Mouse (Mus musculus) stomach, embryonic 14.5 days (tissue): ENCODE measurements around the gene Fastk. TPM values are rescaled to one million over a fixed set of nuclear protein-coding genes. Genes with fewer than 3 reads are reported as not detected.

Experiments
- ATAC-seq: fragments of 200-750 bp; cut with Nextera tagmentation; 2 replicates; pipeline ENCODE4 v1.8.0; 2017; ENCODE audit warnings: low read depth, moderate TSS enrichment; ENCODE audit not compliant: insufficient number of reproducible peaks, insufficient read depth, low FRiP score
- H3K27ac ChIP-seq: fragments of 300-500 bp; sonication (generic); 2 replicates; pipeline ENCODE4 v1.5.1; 2014; ENCODE audit warnings: mild to moderate bottlenecking, low read length, moderate library complexity, mixed read lengths
- H3K27me3 ChIP-seq: fragments of 300-500 bp; sonication (generic); 2 replicates; pipeline ENCODE4 v1.6.1; 2014; ENCODE audit warnings: low read length, control low read depth, mixed read lengths; ENCODE audit not compliant: control insufficient read depth, insufficient read depth
- H3K36me3 ChIP-seq: fragments of 300-500 bp; sonication (generic); 2 replicates; pipeline ENCODE4 v1.6.1; 2014; ENCODE audit warnings: mild to moderate bottlenecking, control low read depth, low read length, moderate library complexity, mixed read lengths; ENCODE audit not compliant: control insufficient read depth, insufficient read depth
- H3K4me1 ChIP-seq: fragments of 300-500 bp; sonication (generic); 2 replicates; pipeline ENCODE4 v1.6.1; 2014; ENCODE audit warnings: low read length, control low read depth, mixed read lengths; ENCODE audit not compliant: control insufficient read depth, insufficient read depth
- H3K4me2 ChIP-seq: fragments of 300-500 bp; sonication (generic); replicated peaks from 2 replicates; pipeline ENCODE4 v1.6.1; 2014; ENCODE audit warnings: low read depth, low read length, control low read depth
- H3K4me3 ChIP-seq: fragments of 300-500 bp; sonication (generic); 2 replicates; pipeline ENCODE4 v1.5.1; 2014; ENCODE audit warnings: low read depth, low read length, control low read depth
- H3K9ac ChIP-seq: fragments of 300-500 bp; sonication (generic); replicated peaks from 2 replicates; pipeline ENCODE4 v1.6.1; 2014; ENCODE audit warnings: low read depth, mild to moderate bottlenecking, control low read depth, low read length, moderate library complexity, mixed read lengths
- H3K9me3 ChIP-seq: fragments of 300-500 bp; sonication (generic); 2 replicates; pipeline ENCODE4 v1.6.1; 2016; ENCODE audit warnings: low read depth, low read length, control low read depth; ENCODE audit not compliant: control insufficient read depth
- WGBS: fragments of 180-500 bp; shearing (Covaris S2); extraction: QIAGEN DNeasy Blood & Tissue Kit; methylation state at CpG from one replicate; pipeline ENCODE4 v1.1.7; 2014; 5-methylcytosine and 5-hydroxymethylcytosine counted together
- polyA plus RNA-seq: library from polyadenylated mRNA; unstranded; fragments of >200 nt; fragmentation: Nextera tagmentation; extraction: Ambion mirVana; gene quantifications from 2 replicates; pipeline ENCODE4 v1.2.1, GENCODE M21; 2014

Gene Fastk
- polyA plus RNA-seq, 1 experiment from 2014 or later = 102 TPM

DNA sequence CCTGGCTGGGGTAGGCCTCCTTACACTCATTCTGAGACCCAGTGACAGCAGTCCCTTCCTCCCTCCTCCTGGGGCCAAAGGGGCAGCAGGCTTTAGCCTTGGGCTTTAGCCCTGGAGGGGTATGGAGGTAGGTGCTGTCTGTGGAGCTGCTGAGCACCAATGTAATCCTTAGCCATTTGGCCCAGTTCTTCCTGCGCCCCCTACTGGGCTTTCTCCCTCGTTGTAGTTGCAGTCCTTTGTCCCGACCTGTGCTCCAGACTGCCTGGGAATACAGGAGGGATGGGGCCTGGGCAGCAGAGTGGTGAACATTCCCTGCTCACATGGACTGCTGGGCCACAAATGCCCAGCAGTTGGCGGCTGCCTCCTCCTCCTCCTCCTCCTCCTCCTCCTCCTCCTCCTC, 36.6 kb upstream of the Fastk start:
- H3K36me3 ChIP-seq = peaks cover 66% of the 10 kb centered on the region
- H3K9me3 ChIP-seq = no peaks in the 10 kb centered on the region
- H3K4me2 ChIP-seq = no peak overlapping the region
- no peak overlapping the region for H3K27ac ChIP-seq
- H3K4me1 ChIP-seq = peaks cover 7% of the 10 kb centered on the region
- no peak overlapping the region for H3K4me3 ChIP-seq
- H3K27me3 ChIP-seq = no peaks in the 10 kb centered on the region
- ATAC-seq = peak; percentile 44; the same call in 1 of the 2 replicates
- H3K9ac ChIP-seq = no peak overlapping the region
- WGBS = 4% methylated on average over 3 of the region's 4 CpGs

DNA sequence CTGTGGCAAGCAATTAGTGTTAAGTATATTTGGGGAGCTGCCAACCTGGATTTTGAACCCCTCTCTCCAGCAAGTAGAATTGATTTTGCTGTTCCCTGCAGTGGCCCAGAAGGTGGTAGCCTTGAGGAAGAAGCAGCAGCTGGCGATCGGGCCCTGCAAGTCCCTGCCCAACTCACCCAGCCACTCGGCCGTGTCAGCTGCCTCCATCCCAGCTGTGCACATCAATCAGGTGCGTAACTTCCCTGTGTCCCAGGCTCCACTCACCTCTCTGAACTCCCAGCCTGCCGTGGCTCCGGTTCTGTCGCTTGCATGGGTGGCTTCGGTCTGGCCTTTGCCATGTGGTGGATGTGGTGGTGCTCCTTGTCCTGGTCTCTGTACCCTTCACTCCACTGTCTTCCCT, 32.8 kb upstream of the Fastk start:
- 83% methylated on average over 9 of the region's 9 CpGs for WGBS
- no peak for ATAC-seq
- peaks cover 52% of the 10 kb centered on the region for H3K36me3 ChIP-seq
- H3K9me3 ChIP-seq = no peaks in the 10 kb centered on the region
- H3K4me2 ChIP-seq = no peak overlapping the region
- H3K4me3 ChIP-seq = no peak overlapping the region
- no peaks in the 10 kb centered on the region for H3K27me3 ChIP-seq
- no peak overlapping the region for H3K27ac ChIP-seq
- H3K9ac ChIP-seq = no peak overlapping the region
- H3K4me1 ChIP-seq = peaks cover 38% of the 10 kb centered on the region

DNA sequence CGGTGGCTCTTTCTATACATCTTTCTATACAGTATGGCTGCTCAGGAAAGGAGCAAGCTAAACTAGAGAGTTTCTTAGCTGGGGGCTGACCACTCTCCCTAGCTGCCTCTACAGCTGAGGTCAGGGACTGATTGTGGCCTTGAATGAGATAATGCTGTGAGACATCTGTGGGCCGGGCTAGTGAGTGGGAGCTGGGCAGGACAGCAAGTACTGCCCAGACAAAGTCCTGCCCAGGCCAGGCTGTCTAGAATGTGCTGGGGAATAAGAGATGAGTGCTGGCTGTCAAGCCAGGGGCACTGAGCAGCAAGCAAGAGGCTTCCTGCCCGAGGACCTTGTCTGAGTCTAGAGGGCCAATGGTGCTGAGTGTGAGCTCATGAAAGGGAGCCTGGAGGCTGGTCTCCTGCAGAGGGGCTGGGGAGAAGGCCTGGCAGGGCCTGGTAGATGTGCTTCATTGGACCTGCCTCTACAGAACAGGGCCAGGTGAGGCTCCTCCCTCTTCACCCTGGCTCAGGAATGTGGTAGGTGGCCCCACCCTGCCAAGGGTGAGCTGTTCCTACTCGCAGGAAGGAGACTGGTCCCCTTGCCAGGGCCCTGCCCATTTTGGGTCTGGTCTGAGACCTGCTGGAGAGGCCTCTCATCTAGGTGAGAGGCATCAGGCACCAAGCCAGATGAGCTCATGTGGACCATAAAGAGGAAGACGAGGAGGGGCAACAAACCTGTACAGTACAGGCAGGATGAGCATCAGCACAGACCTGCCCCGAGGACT, 30.6 kb upstream of the Fastk start:
- 57% methylated on average over 6 of the region's 6 CpGs for WGBS
- Histone ChIP-seq H3K4me2 (peak overlapping the region; percentile 84), H3K27me3 (no peaks in the 10 kb centered on the region), H3K9ac (peak overlapping the region; percentile 43; the same call in 1 of the 2 replicates), H3K4me1 (peaks cover 35% of the 10 kb centered on the region), H3K27ac (peak overlapping the region; percentile 10; the same call in 1 of the 2 replicates), H3K9me3 (no peaks in the 10 kb centered on the region), H3K4me3 (peak overlapping the region; percentile 50), H3K36me3 (peaks cover 41% of the 10 kb centered on the region)
- peak; percentile 53 for ATAC-seq

DNA sequence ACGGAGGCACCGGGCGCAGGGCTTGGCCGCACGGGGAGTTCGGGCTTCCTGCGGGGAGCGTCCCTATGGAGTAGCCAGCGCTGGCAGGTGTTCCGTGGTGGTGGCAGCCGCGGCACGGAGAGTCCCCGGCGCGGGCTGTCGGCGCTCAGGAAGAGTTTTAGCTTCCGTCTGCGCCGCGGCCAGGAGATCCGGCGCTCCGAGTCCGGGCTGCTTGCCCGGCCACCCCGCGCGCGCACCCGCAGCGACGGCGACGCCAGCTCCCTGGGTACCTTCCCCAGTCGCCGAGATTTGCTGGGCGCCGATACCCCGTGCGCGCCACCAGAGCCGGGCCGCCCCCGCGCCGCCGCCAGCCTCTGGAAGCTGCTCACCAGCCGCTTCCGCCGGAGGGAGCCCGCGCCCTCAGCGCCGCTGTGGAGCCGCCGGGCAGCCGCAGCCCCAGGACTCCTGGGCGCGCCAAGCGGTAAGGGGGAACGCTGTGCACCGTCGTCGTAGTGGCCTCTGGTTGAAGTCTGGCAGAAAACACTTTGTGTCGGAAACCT, 29.7 kb upstream of the Fastk start:
- H3K4me2 ChIP-seq = peak overlapping the region; percentile 84
- 6% methylated on average over 64 of the region's 67 CpGs for WGBS
- no peaks in the 10 kb centered on the region for H3K9me3 ChIP-seq
- peaks cover 35% of the 10 kb centered on the region for H3K4me1 ChIP-seq
- H3K27me3 ChIP-seq = no peaks in the 10 kb centered on the region
- peak overlapping the region; percentile 43 for H3K9ac ChIP-seq
- H3K27ac ChIP-seq = peak overlapping the region; percentile 44; the same call in 1 of the 2 replicates
- ATAC-seq = no peak
- H3K36me3 ChIP-seq = peaks cover 33% of the 10 kb centered on the region
- H3K4me3 ChIP-seq = peak overlapping the region; percentile 50

DNA sequence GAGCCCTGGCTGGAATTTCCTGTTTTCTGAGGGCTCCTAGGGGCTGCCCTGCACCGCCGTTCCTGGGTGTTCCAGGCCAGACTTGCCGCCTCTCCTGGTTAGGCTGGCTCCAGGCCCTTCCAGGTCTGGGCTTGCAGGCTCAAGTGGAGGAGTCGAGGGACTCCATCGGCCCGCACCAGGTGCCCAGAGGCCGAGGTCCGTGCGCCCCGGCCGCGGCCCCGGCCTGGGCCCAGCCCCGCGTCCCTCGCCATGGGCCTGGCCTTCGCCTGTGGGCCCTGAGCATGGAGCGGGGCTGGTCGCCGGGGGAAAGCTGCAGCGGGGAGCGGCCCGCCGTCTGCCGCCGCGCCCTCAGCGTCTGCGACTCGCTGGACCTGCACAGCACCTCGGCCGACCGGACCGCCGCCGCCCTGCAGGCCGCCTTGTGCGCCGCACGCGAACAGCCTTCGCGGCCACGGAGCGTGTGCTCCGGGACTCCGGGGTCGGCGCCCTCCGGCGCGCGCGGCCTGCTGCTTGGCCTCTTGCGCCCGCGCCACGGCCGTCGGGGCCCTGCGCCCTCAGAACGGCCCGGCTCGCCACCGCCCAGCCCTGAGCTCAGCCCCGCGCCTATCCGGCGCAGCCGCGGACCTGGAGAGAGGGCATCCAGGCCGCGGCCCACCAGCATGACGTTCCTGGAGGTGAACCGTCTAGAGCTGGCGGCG, 29.1 kb upstream of the Fastk start:
- peak overlapping the region; percentile 43 for H3K9ac ChIP-seq
- peak overlapping the region; percentile 44; the same call in 1 of the 2 replicates for H3K27ac ChIP-seq
- peak overlapping the region; percentile 50 for H3K4me3 ChIP-seq
- peaks cover 26% of the 10 kb centered on the region for H3K36me3 ChIP-seq
- no peaks in the 10 kb centered on the region for H3K27me3 ChIP-seq
- peaks cover 35% of the 10 kb centered on the region for H3K4me1 ChIP-seq
- H3K4me2 ChIP-seq = peak overlapping the region; percentile 84
- 3% methylated on average over 71 of the region's 77 CpGs for WGBS
- peak; percentile 34; the same call in 1 of the 2 replicates for ATAC-seq
- no peaks in the 10 kb centered on the region for H3K9me3 ChIP-seq

DNA sequence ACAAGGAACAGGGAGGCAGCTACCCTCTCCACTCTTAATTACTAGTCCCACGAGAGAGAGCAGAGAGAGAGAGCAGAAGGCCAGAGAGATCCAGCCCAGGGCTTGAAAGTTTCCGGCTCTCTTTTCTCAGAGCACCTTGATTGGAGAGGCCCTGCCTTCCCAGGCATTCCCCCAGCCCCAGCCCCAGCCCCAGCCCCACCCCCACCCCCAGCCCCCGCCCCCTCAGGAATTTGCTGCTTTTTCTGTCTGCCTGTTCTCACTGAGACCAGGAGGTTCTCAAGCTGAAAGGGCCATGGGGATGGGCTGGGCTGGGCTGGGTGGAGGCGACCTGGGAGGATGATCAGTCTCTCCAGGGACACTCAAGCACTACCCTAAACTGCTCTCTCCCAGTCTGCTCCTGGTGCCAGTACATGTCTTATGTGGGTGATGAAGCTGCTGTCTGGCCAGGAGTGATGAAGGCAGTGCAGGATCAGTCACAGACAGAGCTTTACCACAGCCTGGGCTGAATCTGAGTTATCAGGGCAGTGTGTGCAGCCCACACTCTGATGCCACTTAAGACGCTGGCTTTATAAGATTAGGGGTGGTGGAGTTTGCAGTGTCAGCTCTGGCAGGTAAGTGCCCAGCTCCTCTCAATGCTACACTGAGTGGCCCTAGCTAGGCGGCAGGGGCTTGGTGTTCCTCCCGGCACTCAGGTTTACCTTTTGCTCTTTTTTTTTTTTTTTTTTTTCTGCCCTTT, 28.0 kb upstream of the Fastk start:
- ATAC-seq = peak; percentile 21; the same call in 1 of the 2 replicates
- Histone ChIP-seq H3K36me3 (peaks cover 15% of the 10 kb centered on the region), H3K4me3 (no peak overlapping the region), H3K27ac (peak overlapping the region; percentile 61; the same call in 1 of the 2 replicates), H3K9me3 (no peaks in the 10 kb centered on the region), H3K27me3 (no peaks in the 10 kb centered on the region), H3K4me1 (peaks cover 35% of the 10 kb centered on the region), H3K4me2 (no peak overlapping the region; the same call in 1 of the 2 replicates), H3K9ac (no peak overlapping the region)
- 33% methylated on average over 7 of the region's 7 CpGs for WGBS

DNA sequence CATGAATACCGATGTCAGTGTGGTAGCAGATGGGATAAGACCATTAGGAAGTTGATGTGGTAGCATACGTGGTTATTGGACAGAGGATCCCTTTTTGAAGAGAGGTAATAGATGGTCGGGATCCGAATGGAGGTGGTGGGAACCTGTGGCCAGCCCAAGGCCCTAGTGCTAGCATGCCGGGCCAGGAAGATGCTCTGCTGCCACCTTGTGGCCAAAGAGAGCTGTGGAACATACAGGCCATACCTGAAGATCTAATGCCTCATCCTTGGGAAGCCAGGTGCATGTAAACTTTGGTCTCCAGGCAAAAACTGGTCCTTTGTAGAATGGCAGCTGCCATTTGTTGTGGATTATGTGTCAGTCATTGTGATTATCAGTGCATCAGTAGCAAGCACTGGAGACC, 25.5 kb upstream of the Fastk start:
- Histone ChIP-seq H3K4me1 (peaks cover 30% of the 10 kb centered on the region), H3K27ac (no peak overlapping the region)

DNA sequence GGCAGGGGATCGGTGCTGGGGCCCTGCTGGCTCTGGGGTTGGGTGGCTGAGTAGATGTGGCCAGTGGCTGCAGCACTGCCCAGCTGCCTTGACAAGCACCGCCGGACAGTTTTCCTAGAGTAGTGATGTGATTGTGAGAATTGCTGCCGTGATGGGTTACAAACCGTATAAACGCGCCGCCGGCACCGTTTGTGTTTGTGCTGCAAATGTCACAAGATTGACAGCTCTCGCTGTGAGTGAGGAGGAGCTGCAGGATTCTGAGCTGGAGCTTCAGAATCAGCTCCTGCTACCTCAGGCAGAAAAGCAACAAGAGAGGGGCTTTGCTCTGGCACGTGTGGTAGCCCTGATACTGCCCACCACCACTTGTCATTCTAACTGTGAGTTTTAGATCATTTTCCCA, 21.7 kb upstream of the Fastk start:
- H3K9ac ChIP-seq = no peak overlapping the region
- ATAC-seq = no peak
- H3K27me3 ChIP-seq = no peaks in the 10 kb centered on the region
- no peaks in the 10 kb centered on the region for H3K36me3 ChIP-seq
- H3K27ac ChIP-seq = no peak overlapping the region
- H3K4me1 ChIP-seq = no peaks in the 10 kb centered on the region
- WGBS = 64% methylated on average over 12 of the region's 12 CpGs
- H3K4me2 ChIP-seq = no peak overlapping the region
- no peaks in the 10 kb centered on the region for H3K9me3 ChIP-seq
- H3K4me3 ChIP-seq = no peak overlapping the region

More for the DNA sequence above, 25.5 kb upstream of the Fastk start:
- ATAC-seq = peak; percentile 35; the same call in 1 of the 2 replicates
- no peak overlapping the region for H3K4me2 ChIP-seq
- H3K36me3 ChIP-seq = peaks cover under 1% of the 10 kb centered on the region; the same call in 1 of the 2 replicates
- no peaks in the 10 kb centered on the region for H3K9me3 ChIP-seq
- no peak overlapping the region for H3K4me3 ChIP-seq
- no peaks in the 10 kb centered on the region for H3K27me3 ChIP-seq
- no peak overlapping the region for H3K9ac ChIP-seq
- WGBS = 13% methylated on average over 5 of the region's 5 CpGs
